Mouse (Mus musculus) cerebellum, adult 2 months (tissue): Measurements from ENCODE around the gene Ripor1.

Source experiments
- CTCF ChIP-seq: fragments of 200-500 bp; IDR thresholded peaks from 2 replicates; pipeline ENCODE4 v1.5.1; 2011; ENCODE audit warnings: low read depth, mild to moderate bottlenecking, control low read depth, low read length, moderate library complexity, borderline replicate concordance; ENCODE audit not compliant: insufficient read depth
- POLR2A ChIP-seq: fragments of 200-500 bp; IDR thresholded peaks from 2 replicates; pipeline ENCODE4 v1.6.1; 2011; ENCODE audit warnings: low read length, control low read depth, borderline replicate concordance; ENCODE audit not compliant: insufficient read depth

- TF ChIP-seq CTCF, result no peak
- no peak for TF ChIP-seq POLR2A
Observed at GRCm38 (mm10) chr8:105639835-105640234, 34.8 kb downstream of the Ripor1 start.
